In the genomic region with DNA sequence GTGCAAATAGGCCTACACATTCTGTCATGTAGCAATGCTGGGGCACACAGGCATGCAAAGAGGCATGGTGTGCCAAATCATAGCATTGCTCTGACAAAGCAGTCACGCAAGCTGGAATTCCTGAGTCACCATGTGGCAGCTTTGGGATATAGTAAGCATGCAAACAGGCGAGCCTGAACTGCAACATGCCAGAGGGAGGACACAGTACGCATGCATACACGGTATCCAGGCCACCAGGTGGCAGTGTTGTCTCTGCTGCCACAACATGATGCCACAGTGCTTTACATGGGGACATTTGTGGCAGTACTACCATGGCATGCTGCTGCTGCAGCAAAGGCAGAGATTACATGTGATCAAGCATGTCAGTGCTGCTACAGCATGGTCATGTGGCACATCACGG, we compare ENCODE assay signal across 7 mouse cellular contexts. TPM values are rescaled to one million over a fixed set of nuclear protein-coding genes. Genes with fewer than 3 reads are reported as not detected.
DNase-seq lines count a peak whose midpoint lies in the region; ATAC-seq and TF ChIP-seq lines count a peak whose summit lies in the region.

No protein-coding gene starts in this region.

- H3K4me3 ChIP-seq in cortical plate, adult 2 months (ENCODE audit: insufficient read depth, low read length), result no peak overlapping the region
- no peak overlapping the region for H3K4me3 ChIP-seq in intestine, embryonic 16.5 days (ENCODE audit: low read length)
- no peak overlapping the region for H3K4me3 ChIP-seq in midbrain, embryonic 13.5 days (replicated peaks)
- no peak overlapping the region for H3K4me3 ChIP-seq in small intestine, adult 2 months (ENCODE audit: low read depth, low read length)

- H3K4me1 ChIP-seq in cortical plate, adult 2 months (ENCODE audit: control insufficient read depth, insufficient read depth, low read length), result no peaks in the 10 kb centered on the region
- H3K4me1 ChIP-seq in intestine, embryonic 16.5 days (ENCODE audit: control insufficient read depth, insufficient read depth, low read length), result peaks cover 9% of the 10 kb centered on the region
- H3K4me1 ChIP-seq in midbrain, embryonic 13.5 days (replicated peaks), result no peaks in the 10 kb centered on the region
- H3K4me1 ChIP-seq in small intestine, adult 2 months (ENCODE audit: control insufficient read depth, insufficient read depth, insufficient read length, low read length), result peaks cover 14% of the 10 kb centered on the region

- no peak overlapping the region for H3K9ac ChIP-seq in intestine, embryonic 16.5 days (ENCODE audit: low read depth, low read length)
- no peak overlapping the region for H3K9ac ChIP-seq in midbrain, embryonic 13.5 days (replicated peaks)

- no peak for TF ChIP-seq POLR2A in cortical plate, adult 2 months (IDR thresholded peaks at IDR 0.05; ENCODE audit: extremely low read depth, insufficient read depth, low read length)
- TF ChIP-seq POLR2A in small intestine, adult 2 months (IDR thresholded peaks at IDR 0.05; ENCODE audit: low read depth, low read length), result no peak

- WGBS in intestine, embryonic 16.5 days, result 31% methylated on average over 5 of the region's 5 CpGs
- WGBS in midbrain, embryonic 13.5 days, result 35% methylated on average over 5 of the region's 5 CpGs
- WGBS in small intestine, adult 2 months, result 42% methylated on average over 5 of the region's 5 CpGs

- peak; percentile 89 for TF ChIP-seq CTCF in cortical plate, adult 2 months (IDR thresholded peaks at IDR 0.05; ENCODE audit: extremely low read depth, insufficient read depth, low read length)
- peak; percentile 72; the same call in 1 of the 2 replicates for TF ChIP-seq CTCF in small intestine, adult 2 months (IDR thresholded peaks at IDR 0.05; ENCODE audit: extremely low read depth, insufficient read length, insufficient replicate concordance, low read depth, low read length)

- no peak overlapping the region for H3K4me2 ChIP-seq in intestine, embryonic 16.5 days (ENCODE audit: low read depth, low read length)
- H3K4me2 ChIP-seq in midbrain, embryonic 13.5 days (replicated peaks), result no peak overlapping the region

- intact Hi-C loops in gastrocnemius, postnatal 36 days (cut with DNase I), result loop anchor here (5.0 kb wide), 1 partner anchor 61 kb away; no protein-coding TSS in a partner anchor
- intact Hi-C loops in left cerebral cortex, postnatal 36 days (cut with DNase I), result loop anchor here (5.0 kb wide), 3 partner anchors 61 to 571 kb away; no protein-coding TSS in a partner anchor

- peak; percentile 40; the same call in 1 of the 2 replicates for ATAC-seq in intestine, embryonic 16.5 days
- ATAC-seq in midbrain, embryonic 13.5 days, result peak; percentile 68

- peak; percentile 74 to 78 for DNase-seq in adrenal gland, adult 18-20 months (ENCODE audit: low spot score in 2 of 2)
- DNase-seq in gastrocnemius, postnatal 36 days, result peak; percentile 63 to 72
- DNase-seq in left cerebral cortex, postnatal 36 days (ENCODE audit: low spot score in 2 of 2), result peak; percentile 70 to 77

- no peak overlapping the region for H3K27ac ChIP-seq in cortical plate, adult 2 months (ENCODE audit: insufficient read depth, low read length)
- H3K27ac ChIP-seq in intestine, embryonic 16.5 days (ENCODE audit: low read length), result no peak overlapping the region
- no peak overlapping the region for H3K27ac ChIP-seq in midbrain, embryonic 13.5 days
- H3K27ac ChIP-seq in small intestine, adult 2 months (ENCODE audit: insufficient read depth, low read depth, low read length), result no peak overlapping the region

- no peaks in the 10 kb centered on the region for H3K36me3 ChIP-seq in intestine, embryonic 16.5 days (ENCODE audit: control insufficient read depth, insufficient read depth, low read length)
- no peaks in the 10 kb centered on the region for H3K36me3 ChIP-seq in midbrain, embryonic 13.5 days
- H3K36me3 ChIP-seq in small intestine, adult 2 months (ENCODE audit: control insufficient read depth, insufficient read depth, low read length), result no peaks in the 10 kb centered on the region

- no peaks in the 10 kb centered on the region for H3K9me3 ChIP-seq in intestine, embryonic 16.5 days (ENCODE audit: control insufficient read depth, low read length)
- no peaks in the 10 kb centered on the region for H3K9me3 ChIP-seq in midbrain, embryonic 13.5 days

- H3K27me3 ChIP-seq in intestine, embryonic 16.5 days (replicated peaks; ENCODE audit: control insufficient read depth, insufficient read depth, low read length), result no peaks in the 10 kb centered on the region
- H3K27me3 ChIP-seq in midbrain, embryonic 13.5 days, result no peaks in the 10 kb centered on the region
- H3K27me3 ChIP-seq in small intestine, adult 2 months (ENCODE audit: control insufficient read depth, insufficient read depth, low read length), result no peaks in the 10 kb centered on the region

RNA-seq across cellular contexts. Expression of a gene that starts 26.8 kb away (rescaled TPM):
- total RNA-seq in adrenal gland, adult 18-20 months (2021), result 100 to 1,000 TPM in 1 of 2 experiments, 10 to 100 TPM in 1; 82.5 to 154 TPM
- 27.9 and 31.3 TPM in 2 replicates for polyA plus RNA-seq in cortical plate, adult 2 months (2012; rRNA removed)
- 10 to 100 TPM; 21.9 to 31.7 TPM for total RNA-seq in gastrocnemius, postnatal 36 days (2021)
- polyA plus RNA-seq in intestine, embryonic 16.5 days (2015; fragmentation: Nextera tagmentation; extraction: Ambion mirVana), result 66.0 and 69.4 TPM in 2 replicates
- total RNA-seq in left cerebral cortex, postnatal 36 days (2021), result 10 to 100 TPM; 31.7 to 45.5 TPM
- 23.1 and 27.4 TPM in 2 replicates for polyA plus RNA-seq in midbrain, embryonic 13.5 days (2015; fragmentation: Nextera tagmentation; extraction: Ambion mirVana)
- 1.2 and 1.7 TPM in 2 replicates for polyA plus RNA-seq in small intestine, adult 2 months (2012; rRNA removed)
